Mouse (Mus musculus): ENCODE measurements around the gene Rinl.

The Rinl gene

GRCm38 (mm10) chr7:28788307-28789195, at the start of gene Rinl:
Rinl (plus strand) TSS chr7:28788969.
- DNase-seq (ENCODE audit: low spot score) = no peak

GRCm38 (mm10) chr7:28739829-28740228, 48.9 kb upstream of the Rinl start:
- no peak for DNase-seq (ENCODE audit: low spot score)

- no peak for DNase-seq (ENCODE audit: low spot score)
Measured at GRCm38 (mm10) chr7:28740949-28741348, 47.8 kb upstream of the Rinl start.

GRCm38 (mm10) chr7:28741368-28741708, 47.4 kb upstream of the Rinl start:
- DNase-seq (ENCODE audit: low spot score) = no peak

GRCm38 (mm10) chr7:28741709-28742438, 46.9 kb upstream of the Rinl start, which contains the start of the genes Mrps12 and Sars2:
Mrps12 (minus strand) TSS chr7:28741820.
Sars2 (plus strand) TSS chr7:28741992.
- DNase-seq (ENCODE audit: low spot score) = peak; percentile 99

- no peak for DNase-seq (ENCODE audit: low spot score)
Measured at GRCm38 (mm10) chr7:28749935-28750334, 38.8 kb upstream of the Rinl start.

GRCm38 (mm10) chr7:28756079-28756478, 32.7 kb upstream of the Rinl start, which contains the start of gene Ccer2:
Ccer2 (plus strand) TSS chr7:28756174.
- DNase-seq (ENCODE audit: low spot score) = no peak

GRCm38 (mm10) chr7:28758623-28759022, 30.1 kb upstream of the Rinl start:
- DNase-seq (ENCODE audit: low spot score) = no peak

- DNase-seq (ENCODE audit: low spot score) = no peak
Measured at GRCm38 (mm10) chr7:28761907-28762306, 26.9 kb upstream of the Rinl start.

GRCm38 (mm10) chr7:28765211-28765610, 23.6 kb upstream of the Rinl start:
- no peak for DNase-seq (ENCODE audit: low spot score)

- peak; percentile 99 for DNase-seq (ENCODE audit: low spot score)
Measured at GRCm38 (mm10) chr7:28766173-28766879, 22.4 kb upstream of the Rinl start, which contains the start of gene Sirt2. Sirt2 (plus strand) TSS chr7:28766735.

- no peak for DNase-seq (ENCODE audit: low spot score)
Measured at GRCm38 (mm10) chr7:28766910-28767309, 21.9 kb upstream of the Rinl start.

- no peak for DNase-seq (ENCODE audit: low spot score)
Measured at GRCm38 (mm10) chr7:28767462-28767965, 21.3 kb upstream of the Rinl start, which contains the start of gene Nfkbib. Nfkbib (minus strand) TSS chr7:28767512.

GRCm38 (mm10) chr7:28769414-28769958, 19.3 kb upstream of the Rinl start:
- DNase-seq (ENCODE audit: low spot score) = no peak

- no peak for DNase-seq (ENCODE audit: low spot score)
Measured at GRCm38 (mm10) chr7:28770309-28770708, 18.5 kb upstream of the Rinl start.

- DNase-seq (ENCODE audit: low spot score) = no peak
Measured at GRCm38 (mm10) chr7:28771867-28772266, 16.9 kb upstream of the Rinl start.

GRCm38 (mm10) chr7:28773163-28773562, 15.6 kb upstream of the Rinl start:
- no peak for DNase-seq (ENCODE audit: low spot score)

GRCm38 (mm10) chr7:28774164-28774563, 14.6 kb upstream of the Rinl start:
- DNase-seq (ENCODE audit: low spot score) = no peak

GRCm38 (mm10) chr7:28775129-28775528, 13.6 kb upstream of the Rinl start:
- no peak for DNase-seq (ENCODE audit: low spot score)

- DNase-seq (ENCODE audit: low spot score) = no peak
Measured at GRCm38 (mm10) chr7:28778825-28779224, 9.9 kb upstream of the Rinl start.

- DNase-seq (ENCODE audit: low spot score) = peak; percentile 92
Measured at GRCm38 (mm10) chr7:28780067-28780658, 8.6 kb upstream of the Rinl start.

Data from layer of hippocampus, adult 9-10 months (tissue).